Mouse (Mus musculus) embryonic facial prominence, embryonic 14.5 days (tissue): ENCODE data around the gene Zbtb11. TPM values are rescaled to one million over a fixed set of nuclear protein-coding genes. Genes with fewer than 3 reads are reported as not detected.
"Not testable (repeated sequence)": the region's sequence is repeated elsewhere in the genome, so short reads cannot be mapped to it uniquely, and the experiment has no call there.

Experiments
- ATAC-seq: fragments of 200-750 bp; cut with Nextera tagmentation; 2 replicates; pipeline ENCODE4 v1.8.0; 2017; ENCODE audit warnings: low read depth, moderate number of reproducible peaks, moderate TSS enrichment
- DNase-seq: peaks from one replicate; pipeline ENCODE4 v3.0.0-alpha.2; 2015; ENCODE audit warnings: low spot score
- H3K27ac ChIP-seq: fragments of 300-500 bp; sonication (generic); replicated peaks from 2 replicates; pipeline ENCODE4 v1.5.1; 2014; ENCODE audit warnings: low read depth, mild to moderate bottlenecking, low read length, moderate library complexity
- H3K27me3 ChIP-seq: fragments of 300-500 bp; sonication (generic); replicated peaks from 2 replicates; pipeline ENCODE4 v1.6.1; 2014; ENCODE audit warnings: low read length; ENCODE audit not compliant: control insufficient read depth, insufficient read depth
- H3K36me3 ChIP-seq: fragments of 300-500 bp; sonication (generic); 2 replicates; pipeline ENCODE4 v1.6.1; 2014; ENCODE audit warnings: low read length, mixed read lengths; ENCODE audit not compliant: control insufficient read depth, insufficient read depth
- H3K4me1 ChIP-seq: fragments of 300-500 bp; sonication (generic); 2 replicates; pipeline ENCODE4 v1.6.1; 2014; ENCODE audit warnings: antibody characterized with exemption, low read length; ENCODE audit not compliant: control insufficient read depth, insufficient read depth
- H3K4me2 ChIP-seq: fragments of 300-500 bp; sonication (generic); 2 replicates; pipeline ENCODE4 v1.6.1; 2014; ENCODE audit warnings: low read depth, mild to moderate bottlenecking, low read length, moderate library complexity, mixed read lengths
- H3K4me3 ChIP-seq: fragments of 300-500 bp; sonication (generic); 2 replicates; pipeline ENCODE4 v1.5.1; 2014; ENCODE audit warnings: low read depth, mild to moderate bottlenecking, low read length
- H3K9ac ChIP-seq: fragments of 300-500 bp; sonication (generic); 2 replicates; pipeline ENCODE4 v1.6.1; 2014; ENCODE audit warnings: low read depth, mild to moderate bottlenecking, low read length, moderate library complexity, mixed read lengths
- H3K9me3 ChIP-seq: fragments of 300-500 bp; sonication (generic); 2 replicates; pipeline ENCODE4 v1.6.1; 2016; ENCODE audit warnings: low read length; ENCODE audit not compliant: control insufficient read depth
- WGBS: fragments of 180-500 bp; shearing (Covaris S2); extraction: QIAGEN DNeasy Blood & Tissue Kit; methylation state at CpG from one replicate; pipeline ENCODE4 v1.1.7; 2014; 5-methylcytosine and 5-hydroxymethylcytosine counted together
- polyA plus RNA-seq: library from polyadenylated mRNA; unstranded; fragments of >200 nt; fragmentation: Nextera tagmentation; extraction: Ambion mirVana; gene quantifications from 2 replicates; pipeline ENCODE4 v1.2.1, GENCODE M21; 2014

The Zbtb11 gene
- polyA plus RNA-seq, 1 experiment from 2014 or later = 21.5 TPM

DNA sequence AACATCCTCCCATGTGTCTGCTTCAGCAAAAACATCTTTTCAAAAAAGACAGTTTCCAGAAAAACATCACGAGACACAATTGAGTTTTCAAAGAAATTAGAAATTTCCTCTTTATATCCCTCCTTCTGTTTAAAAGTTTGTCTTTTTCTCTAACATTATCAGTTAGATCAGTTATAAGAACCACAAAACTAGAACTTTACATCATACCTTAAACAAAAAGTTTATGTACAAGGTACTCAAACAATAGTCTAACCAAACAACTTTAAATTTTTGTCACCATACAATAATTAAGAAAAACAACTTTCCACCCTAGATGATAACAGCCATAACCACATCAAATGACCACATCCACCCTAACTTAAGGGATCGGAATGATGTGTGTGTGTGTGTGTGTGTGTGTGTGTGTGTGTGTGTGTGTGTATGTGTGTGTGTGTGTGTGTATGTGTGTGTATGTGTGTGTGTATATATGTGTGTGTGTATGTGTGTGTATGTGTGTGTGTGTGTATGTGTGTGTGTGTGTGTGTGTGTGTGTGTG lies 25.7 kb upstream of the Zbtb11 start:
- not testable (repeated sequence) for H3K27ac ChIP-seq, H3K9ac ChIP-seq, H3K4me2 ChIP-seq, H3K36me3 ChIP-seq, H3K4me1 ChIP-seq, H3K27me3 ChIP-seq, H3K4me3 ChIP-seq, ATAC-seq, DNase-seq, H3K9me3 ChIP-seq
- 76% methylated on average over 2 of the region's 2 CpGs for WGBS

DNA sequence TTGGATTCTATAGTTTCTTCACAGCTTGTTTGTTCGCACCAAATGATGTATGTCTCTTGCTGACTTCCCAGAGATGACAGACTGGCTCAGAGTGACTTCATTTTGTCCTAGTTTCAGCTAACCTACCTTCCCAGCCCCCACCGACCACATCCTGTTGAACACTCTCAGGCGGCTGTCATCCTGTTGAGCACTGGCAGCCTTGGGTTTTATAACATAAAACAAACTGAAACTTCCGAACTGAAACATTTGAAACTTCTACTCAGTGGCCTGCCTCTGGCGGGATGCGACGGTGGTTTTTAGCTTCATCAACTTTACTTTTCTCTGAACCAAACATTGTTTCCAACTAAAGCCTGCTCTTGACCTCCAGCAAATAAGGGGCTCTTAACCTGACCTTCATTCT lies 24.7 kb upstream of the Zbtb11 start:
- Histone ChIP-seq H3K4me2 (no peak overlapping the region), H3K27me3 (no peaks in the 10 kb centered on the region), H3K4me1 (no peaks in the 10 kb centered on the region), H3K9ac (no peak overlapping the region; the same call in 1 of the 2 replicates), H3K36me3 (no peaks in the 10 kb centered on the region), H3K27ac (no peak overlapping the region), H3K4me3 (no peak overlapping the region), H3K9me3 (no peaks in the 10 kb centered on the region)
- WGBS = 48% methylated on average over 7 of the region's 7 CpGs
- DNase-seq (no peak), ATAC-seq (no peak)

DNA sequence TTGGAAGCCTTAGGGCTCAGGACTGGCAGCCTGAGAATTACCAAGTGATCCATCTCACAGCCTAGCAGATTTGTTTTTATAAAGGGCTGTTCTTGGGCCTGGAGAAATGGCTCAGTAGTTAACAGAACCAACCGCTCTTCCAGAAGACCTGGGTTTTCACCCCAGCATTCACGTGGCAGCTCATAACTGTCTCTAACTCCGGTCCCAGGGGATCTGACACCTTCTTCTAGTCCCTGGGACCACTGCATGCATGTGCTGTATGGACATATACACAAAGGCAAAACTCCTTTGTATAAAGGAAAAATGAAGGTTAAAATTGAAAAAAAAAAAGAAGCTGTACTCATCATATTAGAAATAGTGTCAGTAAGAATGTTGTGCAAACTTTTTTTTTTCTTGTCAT lies 23.2 kb upstream of the Zbtb11 start:
- H3K27me3 ChIP-seq = no peaks in the 10 kb centered on the region
- DNase-seq (no peak), ATAC-seq (no peak)
- WGBS = 70% methylated on average over 3 of the region's 3 CpGs
- H3K9me3 ChIP-seq = no peaks in the 10 kb centered on the region
- H3K9ac ChIP-seq = no peak overlapping the region
- no peaks in the 10 kb centered on the region for H3K4me1 ChIP-seq
- no peak overlapping the region for H3K27ac ChIP-seq
- H3K4me3 ChIP-seq = no peak overlapping the region
- no peaks in the 10 kb centered on the region for H3K36me3 ChIP-seq
- H3K4me2 ChIP-seq = no peak overlapping the region

DNA sequence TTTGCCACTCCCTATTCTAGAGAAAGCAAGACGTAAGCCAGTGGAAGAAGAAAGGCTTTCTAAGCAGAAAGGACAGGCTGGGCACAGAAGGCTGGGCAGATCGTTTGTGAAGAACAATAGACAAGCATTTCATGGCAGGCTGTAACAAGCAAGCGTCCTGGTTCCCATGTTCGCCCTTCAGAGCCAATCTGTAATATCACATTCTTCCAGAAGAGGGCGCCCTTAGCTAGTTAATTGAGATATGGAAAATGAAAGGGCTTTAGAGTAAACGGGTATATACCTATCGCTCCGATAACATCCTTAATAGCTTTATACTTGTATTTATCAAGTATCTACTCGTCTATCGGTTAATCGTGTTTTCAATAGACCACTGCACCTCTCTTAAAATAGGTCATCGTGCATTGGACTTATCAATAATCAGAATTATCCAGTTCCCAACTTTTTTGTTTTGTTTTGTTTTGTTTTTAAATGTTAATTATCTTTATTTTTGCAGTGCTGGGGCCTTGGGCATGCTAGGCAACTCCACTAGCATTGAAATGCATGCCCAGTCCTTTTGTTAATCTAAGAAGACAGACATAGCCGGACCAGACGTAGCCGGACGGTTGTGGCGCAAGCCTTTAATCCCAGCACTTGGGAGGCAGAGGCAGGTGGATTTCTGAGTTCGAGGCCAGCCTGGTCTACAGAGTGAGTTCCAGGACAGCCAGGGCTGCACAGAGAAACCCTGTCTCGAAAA lies 22.6 kb upstream of the Zbtb11 start:
- Histone ChIP-seq H3K9me3 (no peaks in the 10 kb centered on the region), H3K9ac (no peak overlapping the region), H3K4me1 (no peaks in the 10 kb centered on the region), H3K4me2 (peak overlapping the region; percentile 28; the same call in 1 of the 2 replicates), H3K27me3 (no peaks in the 10 kb centered on the region), H3K36me3 (no peaks in the 10 kb centered on the region), H3K27ac (no peak overlapping the region), H3K4me3 (no peak overlapping the region)
- 44% methylated on average over 19 of the region's 19 CpGs for WGBS
- DNase-seq (peak; percentile 82), ATAC-seq (peak; percentile 47; the same call in 1 of the 2 replicates)

DNA sequence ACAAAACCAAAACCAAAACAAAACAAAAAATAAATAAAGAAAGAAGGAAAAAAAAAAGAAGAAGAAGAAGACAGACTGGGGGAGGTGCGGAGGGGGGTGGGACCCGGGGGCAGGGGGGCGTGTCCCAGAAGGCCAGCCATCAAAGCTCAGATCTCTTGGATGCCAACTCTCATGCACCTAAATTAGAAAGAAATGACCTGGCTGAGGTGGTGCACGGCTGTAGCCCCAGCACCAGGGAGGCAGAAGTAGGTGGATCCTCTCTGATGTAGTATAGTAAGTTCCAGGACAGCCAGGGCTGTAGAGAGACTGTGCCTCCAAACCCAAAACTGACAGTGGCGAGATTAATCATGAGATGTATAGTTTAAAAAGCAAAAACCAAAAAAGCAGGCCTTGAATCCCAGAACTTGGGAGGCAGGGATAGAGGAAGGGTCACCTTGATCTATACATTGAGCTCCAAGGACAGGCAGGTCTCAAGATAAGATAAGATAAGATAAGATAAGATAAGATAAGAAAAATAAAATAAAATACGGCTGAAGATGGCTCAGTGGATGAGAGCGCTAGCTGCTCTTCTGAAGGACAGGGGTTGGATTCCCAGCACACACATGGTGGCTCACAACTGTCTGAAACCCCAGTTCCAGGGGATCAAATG lies 21.9 kb upstream of the Zbtb11 start:
- Histone ChIP-seq H3K27ac (no peak overlapping the region), H3K4me2 (no peak overlapping the region), H3K4me1 (no peaks in the 10 kb centered on the region), H3K36me3 (no peaks in the 10 kb centered on the region), H3K4me3 (no peak overlapping the region), H3K9ac (no peak overlapping the region), H3K9me3 (no peaks in the 10 kb centered on the region), H3K27me3 (no peaks in the 10 kb centered on the region)
- 71% methylated on average over 7 of the region's 7 CpGs for WGBS
- DNase-seq = no peak
- ATAC-seq = no peak

DNA sequence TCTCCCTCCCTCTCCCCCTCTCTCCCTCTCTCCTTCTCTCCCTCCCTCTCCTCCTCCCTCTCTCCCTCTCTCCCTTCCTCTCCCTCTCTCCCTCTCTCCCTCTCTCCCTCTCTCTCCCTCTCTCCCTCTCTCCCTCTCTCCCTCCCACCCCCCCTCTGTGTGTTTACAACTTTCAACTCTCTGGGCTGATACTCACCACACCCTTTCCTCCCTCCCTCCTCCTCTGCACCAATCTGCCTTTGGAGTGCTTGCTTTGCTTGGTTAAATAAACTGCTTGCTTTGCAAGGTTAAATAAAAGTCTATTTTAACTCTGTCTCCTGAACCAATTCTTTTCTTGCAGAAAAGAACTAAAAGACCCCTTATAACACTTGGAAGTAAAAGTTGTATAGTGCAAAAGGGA lies 20.9 kb upstream of the Zbtb11 start:
- no peaks in the 10 kb centered on the region for H3K4me1 ChIP-seq
- no peaks in the 10 kb centered on the region for H3K27me3 ChIP-seq
- ATAC-seq (no peak), DNase-seq (no peak)
- H3K4me3 ChIP-seq = no peak overlapping the region
- no peaks in the 10 kb centered on the region for H3K36me3 ChIP-seq
- H3K9ac ChIP-seq = no peak overlapping the region
- no peaks in the 10 kb centered on the region for H3K9me3 ChIP-seq
- H3K4me2 ChIP-seq = no peak overlapping the region
- no peak overlapping the region for H3K27ac ChIP-seq

DNA sequence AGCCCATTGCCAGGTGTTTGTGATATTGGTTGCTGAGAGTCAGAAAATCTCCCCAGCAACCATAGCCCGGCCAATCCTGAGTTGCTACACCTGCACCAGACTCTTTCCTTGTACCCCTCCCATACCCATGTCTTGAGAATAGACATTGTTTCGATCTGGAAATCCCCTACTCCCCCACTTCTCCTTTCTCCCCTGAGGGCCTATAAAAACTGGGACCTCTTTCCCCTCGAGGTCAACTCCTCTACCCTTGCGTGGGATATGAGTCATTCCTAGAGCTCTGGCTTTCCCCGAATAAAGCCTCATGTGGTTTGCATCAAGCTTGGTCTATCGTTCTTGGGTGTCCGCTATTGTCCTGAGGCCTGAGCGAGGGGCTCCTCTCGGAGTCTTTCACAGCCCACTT lies 19.5 kb upstream of the Zbtb11 start:
- not testable (repeated sequence) for H3K9me3 ChIP-seq, H3K36me3 ChIP-seq, H3K4me1 ChIP-seq, H3K27me3 ChIP-seq, ATAC-seq, H3K27ac ChIP-seq, H3K9ac ChIP-seq, H3K4me2 ChIP-seq, H3K4me3 ChIP-seq, DNase-seq
- 91% methylated on average over 9 of the region's 9 CpGs for whole genome bisulfite sequencing

DNA sequence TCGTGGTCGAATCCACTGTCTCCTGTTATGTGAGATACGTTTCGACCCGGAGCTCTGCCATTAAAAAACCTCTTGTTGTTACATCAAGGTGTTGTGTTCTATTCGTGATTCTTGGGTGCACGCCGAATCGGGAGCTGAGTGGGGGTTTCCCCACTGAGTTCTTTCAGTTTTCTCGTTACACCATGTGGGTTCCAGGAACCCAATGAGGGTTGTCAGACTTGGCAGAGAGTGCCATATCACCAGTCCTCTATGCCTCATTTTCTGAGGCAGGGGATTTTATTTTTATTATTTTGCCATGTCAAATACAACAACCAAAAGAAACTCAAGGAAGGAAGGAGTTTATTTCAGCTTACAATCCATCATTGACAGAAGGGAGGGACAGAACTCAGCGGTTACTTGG lies 10.6 kb upstream of the Zbtb11 start:
- DNase-seq, ATAC-seq: not testable (repeated sequence)
- 79% methylated on average over 6 of the region's 11 CpGs for WGBS

More for the DNA sequence above, 10.6 kb upstream of the Zbtb11 start:
- H3K4me2 ChIP-seq, H3K27me3 ChIP-seq, H3K9ac ChIP-seq, H3K9me3 ChIP-seq, H3K36me3 ChIP-seq, H3K27ac ChIP-seq, H3K4me1 ChIP-seq, H3K4me3 ChIP-seq: not testable (repeated sequence)
